Mouse (Mus musculus): ENCODE data around the gene Commd1. TPM values are rescaled to one million over a fixed set of nuclear protein-coding genes. Genes with fewer than 3 reads are reported as not detected.

The Commd1 gene
- total RNA-seq, 2 experiments from 2014 or later, result 52.6 to 64.1 TPM

DNA sequence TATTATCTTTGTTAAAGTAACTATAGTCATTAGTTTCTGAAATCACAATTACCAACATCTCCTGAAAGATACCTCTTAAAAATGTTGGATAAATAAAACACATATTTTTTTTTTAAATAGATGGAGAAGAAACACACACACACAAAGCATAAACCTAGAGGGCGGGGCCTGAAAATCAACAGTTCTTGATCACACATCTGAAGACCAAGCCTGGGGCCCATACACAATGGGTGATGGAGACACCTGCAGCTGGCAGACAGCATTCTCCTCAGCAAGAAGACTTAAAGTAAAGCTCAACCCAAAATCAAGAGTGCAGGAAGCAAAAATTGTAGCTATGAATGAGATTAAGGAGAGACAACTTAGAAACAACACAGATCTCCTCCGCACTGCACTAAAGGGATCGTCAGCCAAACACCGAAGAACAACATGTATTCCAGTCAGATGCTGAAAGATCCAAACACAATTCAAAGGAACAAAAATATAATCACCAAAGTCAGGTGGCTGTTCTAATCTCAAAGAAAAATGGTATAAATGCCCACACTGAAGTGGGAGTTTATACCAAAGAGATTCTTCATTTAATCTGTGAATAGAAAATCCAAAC, 44.4 kb downstream of the Commd1 start:
- no peak for DNase-seq

DNA sequence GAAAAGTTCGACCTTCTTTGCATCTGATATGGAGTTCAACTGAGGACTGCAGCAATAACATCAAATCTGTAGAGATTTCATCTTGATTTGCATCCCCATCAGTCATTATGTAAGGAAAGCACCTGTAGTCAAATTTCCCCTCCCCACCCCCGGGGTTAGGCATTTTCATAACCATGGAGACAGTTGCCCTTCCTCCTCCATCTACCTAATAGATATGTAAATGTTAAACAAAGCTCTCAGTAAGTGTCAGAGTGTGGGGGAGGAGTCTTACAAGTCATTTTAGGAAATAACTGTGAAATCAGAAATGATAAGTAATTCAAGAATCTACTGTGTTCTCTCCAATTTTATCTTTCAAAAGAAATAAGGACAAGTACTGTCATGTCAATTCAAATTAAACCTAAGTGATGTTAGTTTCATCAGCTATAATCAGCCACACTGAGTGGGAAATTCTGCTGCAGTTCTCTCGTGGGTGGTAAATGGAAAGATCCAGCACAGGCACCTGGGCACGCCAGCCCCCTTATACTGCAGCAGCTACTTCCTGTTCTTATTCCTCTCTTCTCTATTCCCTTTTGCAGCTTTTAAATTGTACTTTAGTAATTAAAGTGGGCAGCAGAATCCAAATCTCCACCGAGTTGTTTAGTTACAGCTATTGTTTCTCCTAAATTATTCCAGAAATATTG, 45.6 kb downstream of the Commd1 start:
- peak in 1 of 2 experiments; percentile 18 for DNase-seq

DNA sequence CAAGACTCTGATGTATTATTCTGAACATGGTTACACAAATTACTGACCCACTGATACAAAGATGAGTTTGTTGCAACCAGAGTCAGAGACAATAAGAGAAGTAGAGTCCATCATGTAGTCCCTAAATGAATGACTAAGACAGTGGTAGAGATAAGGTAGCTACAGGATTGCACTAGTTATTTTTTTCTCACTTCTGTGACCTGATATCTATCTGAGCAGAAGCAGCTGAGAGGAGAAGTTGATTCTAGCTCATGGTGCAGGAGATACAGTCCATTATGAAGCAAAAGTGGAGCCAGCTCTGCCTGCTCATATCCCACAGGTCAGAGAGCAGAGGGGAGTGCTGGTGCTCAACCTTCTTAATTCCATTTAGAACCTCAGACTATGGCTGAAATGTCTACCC, 50.0 kb downstream of the Commd1 start:
- DNase-seq, result no peak

DNA sequence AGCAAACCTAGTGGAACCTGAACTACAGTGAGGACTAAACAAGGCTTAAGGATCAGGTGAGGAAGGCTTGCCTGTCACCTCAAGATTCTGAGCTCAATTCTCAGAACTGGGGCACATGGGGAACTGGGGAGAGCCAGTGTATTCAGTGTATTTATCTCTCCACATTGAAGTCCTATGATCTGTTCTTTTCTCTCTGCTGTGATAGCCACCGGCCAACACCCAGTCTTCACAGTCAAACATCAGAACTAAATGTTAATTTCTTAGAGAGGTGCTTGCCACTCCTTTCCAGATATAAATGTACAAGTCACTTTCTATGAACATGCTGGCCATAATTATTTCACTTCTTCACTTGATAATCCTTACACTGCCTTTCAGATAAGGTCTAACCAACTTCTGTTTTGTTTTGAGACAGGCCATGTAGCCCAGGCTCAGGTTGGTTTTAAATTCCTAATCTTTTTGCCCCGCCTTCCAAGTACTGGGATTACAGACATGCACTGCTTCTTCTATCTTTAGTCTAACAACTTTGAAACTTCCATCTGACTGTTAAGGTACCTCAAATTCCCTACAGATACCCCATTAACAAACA, 50.8 kb downstream of the Commd1 start:
- DNase-seq, result no peak

DNA sequence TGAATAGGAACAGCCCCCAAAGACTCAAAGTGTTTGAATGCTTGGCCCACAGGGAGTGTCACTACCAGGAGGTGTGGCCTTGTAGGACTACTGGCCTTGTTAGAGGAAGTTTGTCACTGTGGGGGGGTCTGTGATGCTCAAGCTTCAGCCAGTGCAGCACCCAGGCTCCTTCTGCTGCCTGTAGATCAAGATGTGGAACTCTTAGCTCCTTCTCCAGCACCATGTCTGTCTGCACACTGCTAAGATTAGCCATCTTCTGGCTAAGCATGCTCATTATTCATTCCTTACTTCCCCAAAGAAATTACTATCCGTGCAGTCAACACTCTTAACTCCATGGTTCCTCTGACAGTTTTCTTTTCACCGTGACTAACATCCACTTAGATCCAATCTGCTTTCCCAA, 52.1 kb downstream of the Commd1 start:
- DNase-seq, result no peak

GRCm38 (mm10) chr11:22928586-22929169, 53.5 kb downstream of the Commd1 start:
- DNase-seq, result no peak

DNA sequence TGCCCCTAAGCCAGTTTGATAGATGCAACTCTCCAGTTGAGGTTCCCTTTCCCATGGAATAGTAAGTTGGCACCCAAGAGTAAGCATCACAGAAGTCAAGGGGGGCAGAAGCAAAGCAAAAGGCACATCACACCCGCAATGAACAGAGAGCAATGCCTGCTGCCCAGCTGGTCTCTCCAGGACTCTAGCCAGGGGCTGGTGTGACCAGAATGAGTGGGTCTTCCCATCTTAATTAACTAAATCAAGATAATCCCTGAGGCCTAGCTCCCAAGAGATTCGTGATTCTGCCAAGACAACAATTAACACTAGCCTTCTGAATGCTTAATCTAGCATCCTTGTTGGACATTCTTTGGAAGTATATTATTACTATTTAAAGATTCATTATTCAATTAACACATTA, 58.6 kb downstream of the Commd1 start:
- DNase-seq, result no peak

DNA sequence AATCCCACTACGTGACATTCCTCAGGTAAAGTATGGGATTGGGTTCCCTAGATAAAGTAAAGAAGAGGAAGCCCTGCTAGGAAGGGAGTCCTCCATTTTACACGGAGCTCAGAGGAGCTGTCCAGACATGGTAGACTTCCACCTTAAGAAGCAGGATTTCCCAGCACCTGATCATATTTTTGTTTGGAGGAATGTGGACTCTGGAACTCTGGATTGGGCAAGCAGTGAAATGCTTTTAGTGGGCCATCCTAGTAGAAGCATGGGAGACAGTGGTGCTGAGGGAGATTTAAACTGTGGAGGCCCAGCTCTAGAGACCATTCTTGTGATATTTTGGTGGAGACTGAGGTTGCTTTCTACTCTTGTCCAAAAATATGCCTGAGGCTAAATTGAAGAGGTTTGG, 59.6 kb downstream of the Commd1 start:
- no peak for DNase-seq

- DNase-seq, result no peak
Measured at GRCm38 (mm10) chr11:22919336-22919735, 62.8 kb downstream of the Commd1 start.

- DNase-seq, result no peak
Measured at GRCm38 (mm10) chr11:22917786-22918185, 64.4 kb downstream of the Commd1 start.

GRCm38 (mm10) chr11:22913744-22914143, 68.4 kb downstream of the Commd1 start:
- no peak for DNase-seq

- DNase-seq, result no peak
Measured at GRCm38 (mm10) chr11:22911831-22912230, 70.4 kb downstream of the Commd1 start.

GRCm38 (mm10) chr11:22906453-22906865, 75.7 kb downstream of the Commd1 start:
- DNase-seq, result no peak

DNA sequence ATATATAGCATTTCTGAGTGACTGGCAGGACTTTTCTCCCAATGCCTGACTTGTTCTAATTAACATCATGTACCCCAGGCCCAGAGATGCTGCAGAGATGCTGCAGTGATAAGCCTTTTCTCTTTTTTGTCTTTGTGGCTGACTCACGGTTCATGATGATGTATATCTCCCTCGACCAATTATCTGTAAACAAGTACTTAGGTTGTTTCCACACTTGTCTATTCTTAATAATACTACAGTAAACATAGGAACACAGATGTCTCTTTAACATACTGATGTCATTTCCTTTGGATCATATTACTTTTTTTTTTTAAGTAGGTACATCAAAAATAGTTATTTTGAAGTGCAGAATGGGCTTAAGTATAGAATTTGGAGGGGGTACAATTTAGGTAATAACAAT, 79.3 kb downstream of the Commd1 start:
- no peak for DNase-seq

GRCm38 (mm10) chr11:22900041-22900440, 82.1 kb downstream of the Commd1 start:
- no peak for DNase-seq

GRCm38 (mm10) chr11:22897642-22898041, 84.5 kb downstream of the Commd1 start:
- DNase-seq, result no peak

DNA sequence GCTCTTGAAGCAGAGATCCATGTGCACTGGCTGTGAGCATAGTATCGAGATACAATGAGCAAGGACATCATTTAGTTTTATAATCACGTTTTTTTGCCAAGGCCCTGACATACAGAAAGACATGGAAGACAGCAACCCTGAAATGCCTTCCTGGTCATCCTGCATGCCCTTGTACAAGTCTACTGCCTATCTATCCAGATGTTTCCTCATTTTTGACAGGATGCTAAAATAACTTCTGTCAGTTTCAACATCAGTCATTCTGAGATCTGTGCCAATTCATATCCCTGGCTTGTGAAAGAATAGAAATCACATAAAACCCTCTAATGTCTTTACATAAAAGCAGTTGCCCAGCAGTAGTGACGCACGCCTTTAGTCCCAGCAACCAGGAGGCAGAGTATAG, 85.1 kb downstream of the Commd1 start:
- no peak for DNase-seq

DNA sequence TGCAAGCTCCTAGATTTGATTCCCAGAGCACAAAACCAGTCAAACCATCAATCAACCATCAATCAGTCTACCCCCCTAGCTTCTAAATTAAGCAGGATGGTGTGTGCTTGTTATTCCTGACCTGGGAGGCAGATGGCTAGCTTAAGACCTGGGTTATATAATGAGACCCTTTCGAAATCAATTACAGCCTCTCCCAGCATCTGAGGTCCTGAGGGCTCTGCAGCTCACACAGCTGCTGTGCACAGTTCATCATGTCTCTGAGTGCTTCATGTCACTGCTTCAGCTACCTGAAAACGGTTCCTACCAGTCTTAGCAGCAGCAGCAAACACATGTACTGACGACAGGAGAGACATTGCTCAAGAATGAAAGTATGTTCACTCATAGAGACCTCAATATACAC, 89.1 kb downstream of the Commd1 start:
- DNase-seq, result no peak

DNA sequence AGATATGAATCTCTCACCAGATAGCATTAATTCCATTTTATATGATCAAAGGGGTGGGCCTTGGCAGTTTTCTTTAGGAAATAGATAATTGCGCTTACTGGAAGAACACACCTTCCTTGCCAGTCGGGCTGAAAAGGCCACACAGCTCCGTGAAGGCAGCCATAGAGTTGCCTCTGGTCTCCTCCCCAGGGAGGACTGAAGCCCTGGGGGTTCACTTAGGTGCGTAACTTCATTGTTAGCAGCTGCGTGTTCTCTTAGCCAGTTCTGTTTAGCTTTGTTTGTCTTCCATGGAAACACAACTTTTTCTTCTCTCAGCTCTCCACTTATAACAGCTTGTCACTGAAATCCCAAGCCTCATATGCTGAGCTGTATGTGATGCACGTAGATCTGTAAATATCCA, 89.7 kb downstream of the Commd1 start:
- no peak for DNase-seq

DNA sequence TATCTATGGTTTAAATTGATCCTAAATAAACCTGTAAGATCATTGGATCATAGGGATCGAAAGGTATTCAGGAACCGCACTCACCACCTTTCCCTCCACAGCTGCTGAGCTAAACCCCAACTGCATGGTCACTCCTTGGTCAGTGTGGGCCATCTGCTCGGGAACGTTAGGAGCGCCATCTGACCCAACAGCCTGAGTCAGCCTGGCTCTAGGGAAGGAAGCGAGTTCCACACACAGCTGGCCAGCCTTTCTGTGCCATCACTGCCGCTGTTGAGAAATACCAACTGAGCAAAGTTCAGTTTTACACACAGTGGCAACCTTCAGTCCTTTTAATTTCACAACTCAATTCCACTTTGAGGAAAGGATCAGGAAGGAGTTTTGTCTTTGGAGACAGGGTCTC, 90.3 kb downstream of the Commd1 start:
- DNase-seq, result no peak

DNA sequence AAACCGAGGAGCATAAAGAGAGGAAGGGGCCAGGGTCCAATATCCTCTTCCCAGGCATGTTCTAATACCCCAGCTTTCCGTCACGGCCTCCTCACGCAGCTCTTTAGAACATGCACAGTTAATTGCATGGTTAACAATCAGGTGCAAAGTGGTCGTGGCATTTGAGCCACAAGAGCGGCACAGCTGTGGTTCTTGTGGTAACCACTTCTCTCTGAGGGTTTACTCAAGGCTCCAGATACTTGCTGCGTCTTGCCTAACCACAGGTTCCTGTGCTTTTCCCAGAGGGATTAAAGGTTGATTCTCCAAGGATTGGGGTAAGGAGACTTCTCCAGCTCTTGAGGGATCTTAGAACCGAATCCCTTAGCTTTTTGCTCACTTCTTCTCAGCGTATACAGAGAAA, 90.9 kb downstream of the Commd1 start:
- DNase-seq, result no peak

DNA sequence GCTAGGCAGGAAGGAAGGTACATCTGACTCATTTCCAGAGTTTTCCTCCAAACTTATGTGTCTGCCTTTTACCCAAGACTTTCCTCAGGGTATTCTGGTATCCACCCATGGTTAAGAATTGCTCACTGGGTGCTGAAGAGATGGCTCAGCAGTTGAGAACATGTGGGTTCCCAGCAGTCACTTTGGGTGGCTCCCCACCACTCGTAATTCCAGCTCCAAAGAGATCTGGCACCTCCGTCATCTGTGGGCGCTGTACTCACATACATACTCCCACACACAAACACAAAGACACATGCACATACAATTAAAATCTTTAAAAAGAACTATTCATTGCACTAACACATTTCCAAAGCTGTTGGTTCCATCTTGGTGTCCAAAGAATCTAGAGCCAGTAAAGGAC, 93.0 kb downstream of the Commd1 start:
- DNase-seq, result peak; percentile 13 to 24

GRCm38 (mm10) chr11:22886991-22887390, 95.2 kb downstream of the Commd1 start:
- no peak for DNase-seq

- no peak for DNase-seq
Measured at GRCm38 (mm10) chr11:22885350-22885749, 96.8 kb downstream of the Commd1 start.

Data from layer of hippocampus, postnatal 36 days (tissue).